In genomic region chr6:106819246-106819645, GRCm38 (mm10) we compare ENCODE assay signal across 29 mouse cellular contexts.
"Had no signal": no experiment of that assay in that cellular context is flagged by ENCODE, and none has a peak within 500 bp of the region (broad histone marks: within the 10 kb centered on the region; RNA-seq: fewer than 3 reads in every experiment).

No protein-coding gene starts in this region.

- H3K36me3 ChIP-seq: embryonic facial prominence, embryonic 10.5 days; embryonic facial prominence, embryonic 12.5 days; embryonic facial prominence, embryonic 13.5 days; embryonic facial prominence, embryonic 15.5 days; forebrain, embryonic 10.5 days; forebrain, embryonic 12.5 days; forebrain, embryonic 15.5 days had no signal

- H3K27me3 ChIP-seq: embryonic facial prominence, embryonic 12.5 days; embryonic facial prominence, embryonic 13.5 days; embryonic facial prominence, embryonic 15.5 days; forebrain, embryonic 12.5 days; forebrain, embryonic 13.5 days; forebrain, embryonic 15.5 days had no signal

- DNase-seq: cerebellum, adult 2 months; cerebellum, adult 8-10 months; cerebellum, adult 9-10 months; cerebellum, adult 9-11 months; cerebellum, postnatal 10 days; cerebellum, postnatal 14 days; cerebellum, postnatal 25 days; cerebellum, postnatal 36 days; embryo, embryonic 11 days; forebrain, postnatal 0 days; gastrocnemius, adult 2 months; gastrocnemius, postnatal 10 days; gastrocnemius, postnatal 14 days; gastrocnemius, postnatal 25 days; gastrocnemius, postnatal 36 days; heart, adult 11 months; heart, adult 18-20 months; heart, adult 2 months had no signal

- H3K4me3 ChIP-seq: embryonic facial prominence, embryonic 10.5 days; embryonic facial prominence, embryonic 12.5 days; embryonic facial prominence, embryonic 13.5 days; embryonic facial prominence, embryonic 15.5 days; erythroblast, embryonic 14.5 days; forebrain, embryonic 10.5 days; forebrain, embryonic 12.5 days; forebrain, embryonic 13.5 days; forebrain, embryonic 15.5 days; gastrocnemius, adult 2 months; heart, adult 2 months had no signal

- ATAC-seq: forebrain, embryonic 13.5 days; forebrain, embryonic 14.5 days; forebrain, embryonic 15.5 days; forebrain, embryonic 16.5 days; forebrain, postnatal 0 days had no signal

- H3K9me3 ChIP-seq: embryonic facial prominence, embryonic 10.5 days; embryonic facial prominence, embryonic 12.5 days; embryonic facial prominence, embryonic 13.5 days; embryonic facial prominence, embryonic 15.5 days; forebrain, embryonic 10.5 days; forebrain, embryonic 12.5 days; forebrain, embryonic 13.5 days; forebrain, embryonic 15.5 days had no signal

- H3K9ac ChIP-seq: embryonic facial prominence, embryonic 12.5 days; embryonic facial prominence, embryonic 13.5 days; embryonic facial prominence, embryonic 15.5 days; forebrain, embryonic 12.5 days; forebrain, embryonic 13.5 days; forebrain, embryonic 15.5 days; forebrain, postnatal 0 days had no signal

- H3K4me1 ChIP-seq: embryonic facial prominence, embryonic 10.5 days; embryonic facial prominence, embryonic 12.5 days; embryonic facial prominence, embryonic 13.5 days; embryonic facial prominence, embryonic 15.5 days; forebrain, embryonic 10.5 days; forebrain, embryonic 12.5 days; forebrain, embryonic 13.5 days; forebrain, embryonic 15.5 days had no signal

- H3K4me2 ChIP-seq: embryonic facial prominence, embryonic 12.5 days; embryonic facial prominence, embryonic 13.5 days; embryonic facial prominence, embryonic 15.5 days; forebrain, embryonic 12.5 days; forebrain, embryonic 13.5 days; forebrain, embryonic 15.5 days had no signal

- H3K27ac ChIP-seq: embryonic facial prominence, embryonic 10.5 days; embryonic facial prominence, embryonic 12.5 days; embryonic facial prominence, embryonic 13.5 days; embryonic facial prominence, embryonic 15.5 days; forebrain, embryonic 10.5 days; forebrain, embryonic 12.5 days; forebrain, embryonic 13.5 days; forebrain, embryonic 15.5 days; gastrocnemius, adult 2 months; heart, adult 2 months had no signal
